Mouse (Mus musculus) forebrain, embryonic 11.5 days (tissue): ENCODE results near the gene H1f0. TPM values are rescaled to one million over a fixed set of nuclear protein-coding genes. Genes with fewer than 3 reads are reported as not detected.
A peak's percentile ranks its signal among the peaks of the same experiment; 100 is the strongest.

ENCODE experiments used
- ATAC-seq: fragments of 200-750 bp; cut with Nextera tagmentation; replicated peaks from 2 replicates; pipeline ENCODE4 v1.8.0; 2017; ENCODE audit warnings: moderate TSS enrichment; ENCODE audit not compliant: low FRiP score
- DNase-seq: peaks from one replicate; pipeline ENCODE4 v3.0.0-alpha.2; 2017; ENCODE audit warnings: low spot score
- H3K27ac ChIP-seq: fragments of 300-500 bp; sonication (generic); 2 replicates; pipeline ENCODE4 v1.5.1; 2014; ENCODE audit warnings: low read depth, low read length
- H3K27me3 ChIP-seq: fragments of 300-500 bp; sonication (generic); 2 replicates; pipeline ENCODE4 v1.6.1; 2014; ENCODE audit warnings: mild to moderate bottlenecking, low read length, mixed read lengths; ENCODE audit not compliant: control insufficient read depth, insufficient read depth
- H3K36me3 ChIP-seq: fragments of 300-500 bp; sonication (generic); 2 replicates; pipeline ENCODE4 v1.6.1; 2014; ENCODE audit warnings: mild to moderate bottlenecking, low read length, moderate library complexity, mixed read lengths; ENCODE audit not compliant: control insufficient read depth, insufficient read depth
- H3K4me1 ChIP-seq: fragments of 300-500 bp; sonication (generic); replicated peaks from 2 replicates; pipeline ENCODE4 v1.6.1; 2014; ENCODE audit warnings: low read length, mixed read lengths; ENCODE audit not compliant: control insufficient read depth, insufficient read depth
- H3K4me2 ChIP-seq: fragments of 300-500 bp; sonication (generic); 2 replicates; pipeline ENCODE4 v1.6.1; 2014; ENCODE audit warnings: low read depth, mild to moderate bottlenecking, low read length, moderate library complexity, mixed read lengths; ENCODE audit not compliant: severe bottlenecking
- H3K4me3 ChIP-seq: fragments of 300-500 bp; sonication (generic); 2 replicates; pipeline ENCODE4 v1.5.1; 2014; ENCODE audit warnings: low read depth, low read length
- H3K9ac ChIP-seq: fragments of 300-500 bp; sonication (generic); 2 replicates; pipeline ENCODE4 v1.6.1; 2014; ENCODE audit warnings: low read length
- H3K9me3 ChIP-seq: fragments of 300-500 bp; sonication (generic); 2 replicates; pipeline ENCODE4 v1.6.1; 2016; ENCODE audit warnings: low read length, mixed read lengths; ENCODE audit not compliant: control insufficient read depth
- WGBS: fragments of 180-500 bp; shearing (Covaris S2); extraction: QIAGEN DNeasy Blood & Tissue Kit; methylation state at CpG from one replicate; pipeline ENCODE4 v1.1.7; 2014; 5-methylcytosine and 5-hydroxymethylcytosine counted together
- microRNA-seq: library from miRNA; unstranded; fragments of <30 nt; microRNA quantifications from one replicate; pipeline ENCODE4, GENCODE M21; 2016; ENCODE audit not compliant: insufficient number of aligned reads
- polyA plus RNA-seq: library from polyadenylated mRNA; unstranded; fragments of >200 nt; fragmentation: Nextera tagmentation; extraction: Ambion mirVana; gene quantifications from 2 replicates; pipeline ENCODE4 v1.2.1, GENCODE M21; 2014

Gene H1f0
- polyA plus RNA-seq, 1 experiment from 2014 or later = 349 TPM

DNA sequence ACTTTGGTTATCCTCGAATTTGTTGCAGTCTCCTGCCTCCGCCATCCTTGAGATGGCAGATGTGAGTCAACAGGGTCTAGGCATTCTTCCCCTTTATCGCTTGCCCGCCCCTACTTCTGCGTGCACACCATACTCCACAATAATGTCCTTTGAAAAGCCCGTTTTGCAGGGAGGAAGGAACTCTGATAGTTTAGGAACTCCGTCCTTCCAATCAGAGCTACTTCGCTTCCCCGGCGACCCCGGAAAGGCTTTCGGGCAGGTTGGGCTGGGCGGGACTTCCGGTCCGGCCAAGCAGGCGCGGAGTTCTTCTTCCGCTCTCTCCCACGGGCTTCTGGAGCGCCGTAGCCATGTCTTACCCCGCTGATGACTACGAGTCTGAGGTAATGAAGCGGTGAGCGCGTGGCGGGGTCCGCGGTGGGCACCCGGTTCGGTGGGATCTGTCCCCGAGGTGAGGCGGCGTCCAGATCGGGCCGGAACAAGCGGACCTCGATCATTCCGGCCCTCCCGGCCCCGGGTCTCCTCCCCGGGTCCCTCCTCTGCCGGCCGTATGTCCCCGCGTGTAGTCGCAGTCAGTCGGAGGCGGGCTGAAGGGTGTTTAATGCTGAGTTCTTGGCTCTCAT lies 46.8 kb downstream of the H1f0 start, which contains the start of gene Eif3l:
Gene Eif3l, plus strand, starts transcription at position 267 of the 620 bp plus-strand sequence.
- H3K27me3 ChIP-seq = no peaks in the 10 kb centered on the region
- peak; percentile 93 for DNase-seq
- under 1% methylated on average over 47 of the region's 49 CpGs for WGBS

DNA sequence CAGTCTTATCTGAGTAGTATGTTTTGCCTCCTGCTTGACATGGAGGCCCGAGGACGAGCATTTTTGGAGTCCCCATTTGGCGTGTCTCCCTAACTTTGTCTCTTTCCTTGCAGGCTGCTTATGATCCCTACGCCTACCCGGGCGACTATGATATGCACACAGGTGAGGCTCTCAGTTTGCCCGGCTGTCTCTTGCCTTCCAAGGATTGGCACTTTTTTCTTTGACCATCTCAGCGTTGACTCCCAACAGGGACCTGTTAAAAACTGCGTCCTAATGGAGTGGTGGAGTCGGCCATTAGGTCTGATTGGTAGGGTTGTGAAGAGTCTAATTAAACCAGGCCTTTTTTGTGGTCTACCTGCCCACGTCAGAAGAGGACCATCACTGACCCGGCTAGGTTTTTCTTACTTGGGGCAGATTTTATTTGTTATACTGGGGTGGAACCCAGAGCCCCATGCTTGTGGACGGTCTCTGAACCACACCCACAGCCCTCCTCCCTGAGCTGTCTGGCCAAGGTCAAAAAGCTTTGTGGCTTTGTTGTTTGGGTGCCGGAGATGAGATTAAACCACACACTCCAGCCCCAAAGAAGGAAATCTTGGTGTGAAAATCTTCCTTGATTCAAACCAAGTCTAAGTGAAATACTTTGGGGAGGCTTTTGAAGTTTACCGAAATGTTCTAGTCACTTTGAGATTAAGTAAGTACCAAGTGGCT lies 47.6 kb downstream of the H1f0 start:
- Histone ChIP-seq H3K9ac (peak overlapping the region; percentile 87), H3K9me3 (no peaks in the 10 kb centered on the region), H3K4me2 (peak overlapping the region; percentile 88), H3K4me3 (peak overlapping the region; percentile 92), H3K36me3 (peaks cover 17% of the 10 kb centered on the region), H3K27me3 (no peaks in the 10 kb centered on the region), H3K27ac (no peak overlapping the region), H3K4me1 (peaks cover 7% of the 10 kb centered on the region; the same call in 1 of the 2 replicates)
- ATAC-seq (no peak), DNase-seq (no peak)
- 42% methylated on average over 15 of the region's 15 CpGs for WGBS

More for the DNA sequence above, 46.8 kb downstream of the H1f0 start, which contains the start of gene Eif3l:
- H3K4me3 ChIP-seq = peak within 1 kb of the TSS; percentile 92
- H3K4me1 ChIP-seq = peaks cover 7% of the 10 kb centered on the region; the same call in 1 of the 2 replicates
- H3K4me2 ChIP-seq = peak within 1 kb of the TSS; percentile 88
- peak within 1 kb of the TSS; percentile 87 for H3K9ac ChIP-seq
- H3K27ac ChIP-seq = peak within 1 kb of the TSS; percentile 87
- H3K36me3 ChIP-seq = peaks cover 17% of the 10 kb centered on the region
- H3K9me3 ChIP-seq = no peaks in the 10 kb centered on the region
- ATAC-seq = peak; percentile 87

DNA sequence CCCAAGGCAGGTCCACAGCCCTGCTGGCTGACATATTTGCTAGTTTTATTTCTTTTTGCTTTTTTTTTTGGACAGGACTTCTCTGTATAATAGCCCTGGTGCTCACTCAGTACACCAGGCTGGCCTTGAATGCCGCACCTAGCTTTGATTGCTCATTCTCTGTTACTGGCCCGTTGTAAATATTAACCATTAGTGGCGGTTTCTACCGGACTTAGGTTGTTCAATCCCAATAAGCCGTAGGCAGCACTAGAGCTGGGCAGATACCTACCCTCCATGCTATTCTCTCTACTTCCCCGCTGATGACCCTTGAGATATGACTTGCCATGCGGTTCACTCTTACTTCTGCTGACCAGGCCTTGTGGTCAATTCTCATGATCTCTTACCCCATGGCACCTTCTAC lies 51.3 kb downstream of the H1f0 start:
- no peaks in the 10 kb centered on the region for H3K27me3 ChIP-seq
- H3K4me1 ChIP-seq = peaks cover 4% of the 10 kb centered on the region; the same call in 1 of the 2 replicates
- peaks cover 36% of the 10 kb centered on the region for H3K36me3 ChIP-seq
- no peak overlapping the region for H3K27ac ChIP-seq
- no peak for ATAC-seq
- no peak overlapping the region for H3K4me3 ChIP-seq
- H3K4me2 ChIP-seq = no peak overlapping the region
- no peaks in the 10 kb centered on the region for H3K9me3 ChIP-seq
- WGBS = 100% methylated on average over 7 of the region's 7 CpGs
- no peak for DNase-seq
- no peak overlapping the region for H3K9ac ChIP-seq

Small RNA genes lying within 50 kb of the gene (microRNA-seq; reads per million reads assigned to microRNA genes)
- not detected for gene Mir6956

Other genes starting within 250 kb of the H1f0 start
- 2.3 and 2.7 TPM in 2 replicates for gene Card10, start 225.4 kb upstream of the H1f0 start, polyA plus RNA-seq
- 9.6 and 10.4 TPM in 2 replicates for gene Cdc42ep1, start 185.8 kb upstream of the H1f0 start, polyA plus RNA-seq
- gene Lgals2, start 172.9 kb upstream of the H1f0 start, polyA plus RNA-seq = not detected in 2 replicates
- 45.0 and 47.8 TPM in 2 replicates for gene Gga1, start 151.3 kb upstream of the H1f0 start, polyA plus RNA-seq
- gene Gm49510, start 128.8 kb upstream of the H1f0 start, polyA plus RNA-seq = 0.13 TPM in 1 of 2 replicates, not detected in the other
- gene Sh3bp1, start 128.7 kb upstream of the H1f0 start, polyA plus RNA-seq = 15.8 and 17.3 TPM in 2 replicates
- 37.2 and 49.2 TPM in 2 replicates for gene Pdxp, start 114.5 kb upstream of the H1f0 start, polyA plus RNA-seq
- gene Lgals1, start 101.7 kb upstream of the H1f0 start, polyA plus RNA-seq = 279 and 319 TPM in 2 replicates
- gene Nol12, start 93.5 kb upstream of the H1f0 start, polyA plus RNA-seq = 56.8 and 62.6 TPM in 2 replicates
- 55.9 and 60.1 TPM in 2 replicates for gene Triobp, start 80.7 kb upstream of the H1f0 start, polyA plus RNA-seq
- not detected in 2 replicates for gene Galr3, start 13.4 kb downstream of the H1f0 start, polyA plus RNA-seq
- 61.6 and 67.1 TPM in 2 replicates for gene Ankrd54, start 34.4 kb downstream of the H1f0 start, polyA plus RNA-seq
- gene Eif3l, start 46.7 kb downstream of the H1f0 start, polyA plus RNA-seq = 245 and 254 TPM in 2 replicates
- 6.3 and 7.6 TPM in 2 replicates for gene Micall1, start 80.4 kb downstream of the H1f0 start, polyA plus RNA-seq
- 378 and 386 TPM in 2 replicates for gene Polr2f, start 112.6 kb downstream of the H1f0 start, polyA plus RNA-seq
- gene 1700088E04Rik, start 112.8 kb downstream of the H1f0 start, polyA plus RNA-seq = 9.3 and 10.6 TPM in 2 replicates
- 1.3 and 1.4 TPM in 2 replicates for gene Sox10, start 136.8 kb downstream of the H1f0 start, polyA plus RNA-seq
- gene Pick1, start 200.7 kb downstream of the H1f0 start, polyA plus RNA-seq = 29.0 and 32.4 TPM in 2 replicates
- 0.31 and 0.41 TPM in 2 replicates for gene Gm49486, start 200.9 kb downstream of the H1f0 start, polyA plus RNA-seq
- gene Slc16a8, start 226.3 kb downstream of the H1f0 start, polyA plus RNA-seq = 0.16 TPM in 1 of 2 replicates, not detected in the other